In genomic region chr19:47314076-47314941, GRCm38 (mm10) we compare ENCODE assay signal across 8 mouse cellular contexts.
A peak's percentile ranks its signal among the peaks of the same experiment; 100 is the strongest.
DNase-seq lines count a peak whose midpoint lies in the region; ATAC-seq and TF ChIP-seq lines count a peak whose summit lies in the region.

No protein-coding gene starts in this region.

- H3K9ac ChIP-seq in intestine, postnatal 0 days (ENCODE audit: low read depth, low read length): peak overlapping the region; percentile 50

- H3K27ac ChIP-seq in cerebellum, adult 2 months (ENCODE audit: insufficient read depth, low read length): no peak overlapping the region
- H3K27ac ChIP-seq in intestine, postnatal 0 days (ENCODE audit: low read depth, low read length): peak overlapping the region; percentile 63; the same call in 1 of the 2 replicates

- no peak for TF ChIP-seq CTCF in cerebellum, adult 2 months (IDR thresholded peaks at IDR 0.05; ENCODE audit: borderline replicate concordance, insufficient read depth, low read depth, low read length)
- no peak for TF ChIP-seq CTCF in intestine, postnatal 0 days (IDR thresholded peaks at IDR 0.05; ENCODE audit: low read depth)

- no peak for TF ChIP-seq POLR2A in cerebellum, adult 2 months (IDR thresholded peaks at IDR 0.05; ENCODE audit: borderline replicate concordance, insufficient read depth, low read length)

- H3K9me3 ChIP-seq in intestine, postnatal 0 days (ENCODE audit: control insufficient read depth): no peaks in the 10 kb centered on the region

- DNase-seq in cerebellum, adult 2 months: no peak
- DNase-seq in cerebellum, adult 11 months: no peak
- DNase-seq in embryo, embryonic 10.5 days (ENCODE audit: low spot score): peak; percentile 93
- DNase-seq in heart, adult 11 months: peak; percentile 99
- peak; percentile 86 to 90 for DNase-seq in lung, adult 18-20 months
- DNase-seq in ovary, postnatal 10 days (ENCODE audit: low spot score): peak; percentile 78
- DNase-seq in cerebellum, adult 9-10 months: no peak

- H3K27me3 ChIP-seq in cerebellum, adult 2 months (ENCODE audit: control insufficient read depth, insufficient read depth, low read length): no peaks in the 10 kb centered on the region
- no peaks in the 10 kb centered on the region for H3K27me3 ChIP-seq in intestine, postnatal 0 days (replicated peaks; ENCODE audit: control insufficient read depth, insufficient read depth, low read length)

- H3K4me2 ChIP-seq in intestine, postnatal 0 days (replicated peaks; ENCODE audit: low read depth): peak overlapping the region; percentile 58

- H3K36me3 ChIP-seq in intestine, postnatal 0 days (ENCODE audit: control insufficient read depth, insufficient read depth): no peaks in the 10 kb centered on the region

- 30% methylated on average over 49 of the region's 49 CpGs for WGBS in cerebellum, adult 2 months
- 30% methylated on average over 49 of the region's 49 CpGs for WGBS in intestine, postnatal 0 days

- peaks cover 16% of the 10 kb centered on the region for H3K4me1 ChIP-seq in cerebellum, adult 2 months (ENCODE audit: control insufficient read depth, insufficient read depth, low read length)
- peaks cover 8% of the 10 kb centered on the region; the same call in 1 of the 2 replicates for H3K4me1 ChIP-seq in intestine, postnatal 0 days (replicated peaks; ENCODE audit: control insufficient read depth, insufficient read depth, low read length)

- H3K4me3 ChIP-seq in cerebellum, adult 2 months (replicated peaks; ENCODE audit: insufficient read depth, low read depth, low read length): peak overlapping the region; percentile 6
- peak overlapping the region; percentile 37 for H3K4me3 ChIP-seq in intestine, postnatal 0 days (ENCODE audit: low read depth, low read length)

- peak; percentile 25; the same call in 1 of the 2 replicates for ATAC-seq in intestine, postnatal 0 days

Comparison
In these comparisons a context has a peak if more than half of its experiments do, and no peak if none do; other contexts are left out.
1. DNase-seq: peak in embryo, embryonic 10.5 days (single experiment), heart, adult 11 months (single experiment), lung, adult 18-20 months (2 of 2) and ovary, postnatal 10 days (single experiment); none in cerebellum, adult 2 months (0 of 2), cerebellum, adult 11 months (single experiment) and cerebellum, adult 9-10 months (single experiment).